Mouse (Mus musculus) 416B (cell line): ENCODE results near the gene Wnt2b.

Experiments used
- DNase-seq: peaks from one replicate; pipeline ENCODE4 v3.0.0; 2011; ENCODE audit warnings: low read depth

Gene Wnt2b

DNA sequence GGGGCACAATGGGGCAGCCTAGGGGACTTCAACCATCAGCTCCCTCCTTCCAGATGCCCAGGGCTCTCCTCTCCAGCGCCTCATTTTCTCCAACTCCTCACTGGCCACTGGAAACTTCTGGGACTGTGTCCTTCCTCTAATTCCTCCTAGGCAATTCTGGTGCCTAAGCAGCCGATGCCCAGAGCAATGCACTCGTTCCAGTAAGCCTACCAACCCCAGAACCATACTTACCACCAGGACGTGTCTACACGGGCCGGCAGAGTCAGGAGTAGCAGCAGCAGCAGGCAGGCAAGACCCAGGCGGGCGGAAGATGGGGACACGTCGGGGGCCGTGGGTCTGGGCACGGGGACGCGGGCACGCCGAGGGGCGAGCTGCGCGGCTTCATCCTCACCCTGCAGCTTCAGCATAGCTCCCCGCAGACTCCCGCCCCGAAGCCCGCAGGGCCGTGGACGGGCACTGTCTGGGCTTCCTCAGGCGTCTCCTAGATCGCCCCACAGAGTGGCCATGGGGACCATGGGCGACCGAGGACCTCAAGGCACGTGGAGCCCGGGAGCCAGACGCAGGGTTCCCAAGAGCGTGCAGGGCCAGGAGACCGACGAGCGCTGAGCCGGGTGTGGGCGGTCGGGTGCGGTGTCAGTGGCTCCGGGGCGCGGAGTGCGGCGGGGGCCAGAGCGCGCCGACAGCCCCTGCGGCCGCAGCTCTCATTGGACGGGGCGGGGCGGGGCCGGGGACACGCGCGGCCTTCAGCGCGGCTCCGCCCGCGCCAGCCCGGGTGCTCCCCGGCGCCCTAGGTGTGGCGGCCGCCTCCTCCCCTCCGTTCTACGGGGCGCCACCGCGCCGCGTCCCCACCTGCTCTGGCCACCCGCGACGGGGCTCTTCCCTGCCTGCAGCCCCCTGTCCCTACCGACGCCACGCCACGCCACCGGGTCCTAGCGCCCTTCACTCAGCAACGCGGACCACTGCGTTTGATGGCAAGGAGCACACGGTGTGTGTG lies at the start of gene Wnt2b:
Wnt2b (minus strand) TSS at position 856 of the 994 bp plus-strand sequence.
- DNase-seq, result no peak

DNA sequence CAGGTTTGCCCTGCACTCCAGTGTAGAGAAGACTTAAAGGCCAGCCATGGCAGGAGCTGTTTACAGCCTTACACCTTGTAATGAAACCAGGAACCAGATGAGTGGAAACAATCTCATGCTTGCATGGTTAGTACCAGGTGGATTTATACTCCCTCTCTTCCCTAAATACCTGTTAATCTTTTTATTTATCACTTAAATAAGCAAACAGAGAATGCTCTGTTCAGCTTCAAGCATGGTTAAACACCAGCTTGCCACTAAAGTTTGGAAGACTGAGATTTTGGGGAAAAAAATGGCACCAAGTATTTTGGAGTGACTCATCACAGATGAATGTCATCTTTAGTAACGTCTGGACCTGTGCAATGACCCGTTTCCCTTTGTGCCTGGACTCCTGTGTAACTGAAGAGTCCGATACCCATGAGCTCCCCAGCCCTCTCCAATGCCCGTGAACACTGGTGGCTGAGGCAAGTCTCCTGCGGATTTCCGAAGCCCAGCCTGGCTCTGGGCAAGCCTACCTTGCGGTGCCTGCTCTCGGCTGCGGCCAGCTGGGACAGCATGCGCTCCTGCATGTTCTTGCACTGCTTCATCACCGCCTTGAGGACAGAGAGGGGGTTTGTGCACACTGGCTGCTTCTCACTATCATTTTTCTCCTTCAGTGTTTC lies 49.1 kb upstream of the Wnt2b start:
- no peak for DNase-seq

DNA sequence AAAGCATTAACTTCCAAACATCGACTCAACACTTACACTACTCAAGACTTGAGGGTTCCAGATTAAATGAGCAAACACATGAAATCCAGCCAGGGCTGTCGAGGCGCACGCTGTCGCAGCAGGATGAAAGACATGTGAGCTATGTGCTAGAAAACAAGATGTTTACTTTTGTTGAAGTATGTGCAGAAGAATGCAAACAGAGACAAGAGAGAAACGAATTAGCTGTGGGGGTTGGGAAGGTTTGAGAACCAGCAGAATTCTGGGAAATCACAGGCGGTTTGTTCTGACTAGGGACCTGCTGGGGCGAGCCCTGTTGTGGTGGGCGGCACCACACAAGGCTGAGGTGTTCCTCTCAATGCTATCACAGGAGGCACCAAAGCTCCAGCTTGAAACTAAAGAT lies 46.3 kb upstream of the Wnt2b start:
- no peak for DNase-seq

DNA sequence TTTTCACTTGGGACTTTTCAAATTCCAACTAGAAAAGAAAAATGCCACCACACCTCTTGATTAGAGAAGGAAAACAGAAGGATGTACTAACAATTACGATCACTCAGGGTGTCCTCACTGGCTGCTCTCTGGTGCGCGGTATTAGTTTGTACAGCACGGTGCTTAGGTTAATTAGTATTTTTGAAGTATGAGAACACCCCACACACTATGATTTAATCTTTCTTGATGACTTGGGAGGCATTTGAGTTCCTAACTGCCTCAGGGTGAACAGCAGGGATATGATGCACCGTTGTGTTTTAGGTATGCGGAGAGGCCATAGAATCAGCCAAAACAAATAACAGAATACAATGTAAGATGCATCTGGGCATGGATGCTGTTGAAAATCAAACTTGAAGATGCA lies 44.4 kb upstream of the Wnt2b start:
- no peak for DNase-seq

DNA sequence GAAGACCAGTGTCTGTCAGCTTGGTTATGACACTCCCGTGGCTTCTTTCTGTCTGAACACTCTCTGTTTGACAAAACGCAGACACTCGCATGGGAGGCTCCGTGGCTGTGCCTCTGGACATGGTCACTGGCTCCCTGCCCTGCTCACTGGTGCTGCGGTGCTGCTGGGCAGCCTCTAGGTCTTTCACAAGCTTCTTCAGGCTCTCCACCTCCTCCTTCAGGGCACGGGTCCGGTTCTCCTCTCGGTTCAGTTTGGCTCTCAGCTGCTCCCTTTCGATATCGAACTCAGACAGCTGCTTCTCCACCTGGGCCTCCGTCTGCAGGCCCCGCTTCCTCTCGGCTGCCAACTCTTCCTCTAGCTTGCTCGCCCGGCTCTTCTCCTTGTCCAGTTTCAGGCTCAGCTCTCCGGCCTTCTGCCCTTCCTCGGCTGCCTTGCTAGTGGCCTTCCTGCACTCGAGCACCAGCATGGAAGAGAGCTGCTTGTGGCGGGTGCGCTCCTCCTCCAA lies 43.9 kb upstream of the Wnt2b start:
- DNase-seq, result no peak

DNA sequence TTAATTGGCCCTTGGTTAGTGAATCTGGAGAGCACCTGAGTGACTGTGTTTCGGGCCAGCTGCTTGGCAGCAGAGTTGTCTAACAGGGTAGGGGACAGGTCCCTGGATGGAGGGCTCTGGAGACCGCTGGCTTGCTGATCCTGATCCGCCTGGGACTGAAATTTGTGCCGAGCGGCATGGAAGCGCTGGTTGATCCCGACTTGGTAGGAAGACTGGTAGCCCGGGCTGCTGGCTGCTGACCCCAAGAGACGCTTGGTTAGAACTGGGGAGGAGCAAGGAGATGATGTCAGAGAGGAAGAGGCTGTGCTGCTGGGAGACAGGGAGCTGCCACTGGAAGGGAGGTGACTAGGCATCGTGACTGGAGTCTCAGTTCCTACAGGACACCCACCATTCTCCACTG lies 43.3 kb upstream of the Wnt2b start:
- DNase-seq, result no peak

DNA sequence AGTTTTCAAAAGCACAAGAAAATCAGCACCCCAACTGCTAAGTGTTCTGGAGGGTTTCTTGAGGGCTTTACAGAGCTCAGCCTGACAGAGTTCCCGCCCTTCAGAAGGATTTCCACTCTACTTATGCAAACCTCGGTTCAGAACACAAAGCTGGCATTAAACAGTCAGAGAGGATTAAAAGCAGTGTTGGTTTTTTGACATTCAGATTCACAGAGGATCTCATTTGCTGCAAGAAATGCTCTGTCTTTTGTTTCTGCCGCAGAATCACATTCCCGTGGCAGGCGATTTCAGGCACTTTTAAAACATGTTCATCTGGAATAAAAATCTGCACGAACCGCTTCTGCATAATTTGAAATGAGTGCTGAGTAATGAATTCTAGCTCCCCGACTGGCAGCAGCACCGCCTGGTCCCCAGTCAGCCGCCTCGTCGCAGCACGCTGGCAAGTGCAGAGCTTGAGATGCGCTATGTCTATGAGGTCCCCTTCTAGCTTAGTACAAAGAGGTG lies 42.3 kb upstream of the Wnt2b start:
- DNase-seq, result no peak

DNA sequence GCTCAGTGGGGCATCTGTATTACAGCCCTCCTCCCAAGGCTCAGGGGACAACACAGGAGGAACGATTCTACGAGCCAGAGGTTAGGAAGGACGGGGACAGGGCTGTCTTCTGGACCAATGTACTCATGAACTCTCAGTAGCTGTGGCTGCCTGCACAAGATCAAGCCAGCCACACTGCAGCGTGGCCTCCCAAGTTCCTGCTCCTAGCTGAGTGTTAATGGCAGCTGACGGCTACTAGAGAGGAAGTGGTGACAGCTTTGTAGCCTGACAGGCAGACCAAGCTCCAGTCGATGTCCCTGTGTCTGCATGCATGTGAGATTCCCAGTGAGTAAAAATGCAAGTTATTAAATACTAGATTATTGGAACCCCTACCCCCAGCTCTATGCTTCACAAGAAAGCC lies 39.7 kb upstream of the Wnt2b start:
- peak; percentile 69 for DNase-seq

DNA sequence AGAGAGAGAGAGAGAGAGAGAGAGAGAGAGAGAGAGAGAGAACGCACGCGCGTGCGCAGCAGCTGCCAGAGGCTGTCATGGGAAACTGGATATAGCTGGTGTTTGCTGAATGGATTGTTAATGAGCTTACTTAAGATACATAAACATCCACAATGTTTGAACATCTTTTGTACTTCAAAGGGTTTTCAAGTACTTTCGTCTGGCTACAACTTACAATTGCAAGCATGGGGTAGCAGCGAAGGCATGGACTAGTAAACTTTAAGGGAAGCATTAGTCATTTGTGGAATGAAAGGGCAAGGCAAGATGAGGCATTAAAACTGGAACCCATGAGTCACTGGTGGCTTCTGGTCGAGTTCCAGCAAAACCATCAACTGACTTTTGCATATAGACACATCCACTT lies 38.8 kb upstream of the Wnt2b start:
- DNase-seq, result peak; percentile 93

DNA sequence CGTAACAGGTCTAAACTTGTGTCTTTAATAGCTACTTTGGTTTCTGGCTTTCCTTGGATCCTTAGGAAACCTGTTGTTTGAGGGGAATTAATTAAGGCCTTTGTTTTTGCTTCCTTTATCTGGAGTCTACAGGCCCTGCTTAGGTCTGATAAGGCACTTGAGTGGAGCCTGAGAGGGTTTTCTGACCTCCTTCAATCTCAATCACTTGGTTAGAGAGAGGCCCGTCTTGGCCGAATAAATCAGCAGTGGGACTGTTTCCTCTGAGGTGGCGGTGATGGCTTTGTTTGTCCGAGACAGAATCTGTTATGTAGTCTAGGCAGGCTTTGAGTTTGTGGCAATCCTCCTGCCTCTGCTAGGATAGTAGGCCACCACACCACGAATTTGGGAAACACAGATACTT lies 35.8 kb upstream of the Wnt2b start:
- no peak for DNase-seq

DNA sequence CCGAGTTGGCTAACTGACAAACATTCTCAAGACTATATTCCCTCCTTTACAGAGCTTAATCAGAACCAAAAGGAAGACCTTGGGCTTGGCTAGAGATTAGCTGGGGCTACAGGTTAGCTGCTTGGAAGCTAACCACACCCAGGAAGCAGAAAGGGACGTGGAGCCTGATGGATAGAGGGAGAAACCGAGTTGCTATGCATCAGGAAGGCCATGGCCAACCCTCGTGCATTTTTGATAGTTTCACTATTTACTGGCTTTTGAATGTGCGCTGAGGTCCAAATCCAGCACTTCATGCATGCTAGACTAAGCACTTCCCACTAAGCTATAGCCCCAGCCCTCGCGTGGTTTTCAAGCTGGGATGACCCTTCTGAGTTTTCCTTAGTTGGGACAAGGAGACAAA lies 34.0 kb upstream of the Wnt2b start:
- DNase-seq, result no peak

DNA sequence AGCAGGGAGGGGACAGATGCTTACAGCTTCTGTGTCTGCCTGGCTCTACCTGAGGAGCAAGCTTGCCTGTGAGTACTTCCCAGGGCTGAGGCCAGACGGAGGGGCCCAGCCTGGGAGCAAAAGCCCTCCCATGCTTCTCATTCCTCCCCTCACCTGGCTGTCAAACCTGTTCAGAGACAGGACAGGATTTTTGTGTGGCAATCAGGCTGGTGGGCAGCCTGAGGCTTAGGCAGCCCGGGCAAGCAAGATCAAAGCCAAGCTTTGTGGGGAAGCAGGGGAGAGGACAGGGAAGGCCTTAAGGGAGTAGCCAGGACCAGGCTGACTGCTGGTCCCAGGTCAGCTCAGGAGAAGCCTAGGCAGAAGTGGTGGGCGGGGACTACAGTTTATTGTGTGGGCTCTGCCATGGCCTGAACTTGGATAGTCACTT lies 32.7 kb upstream of the Wnt2b start:
- DNase-seq, result no peak

DNA sequence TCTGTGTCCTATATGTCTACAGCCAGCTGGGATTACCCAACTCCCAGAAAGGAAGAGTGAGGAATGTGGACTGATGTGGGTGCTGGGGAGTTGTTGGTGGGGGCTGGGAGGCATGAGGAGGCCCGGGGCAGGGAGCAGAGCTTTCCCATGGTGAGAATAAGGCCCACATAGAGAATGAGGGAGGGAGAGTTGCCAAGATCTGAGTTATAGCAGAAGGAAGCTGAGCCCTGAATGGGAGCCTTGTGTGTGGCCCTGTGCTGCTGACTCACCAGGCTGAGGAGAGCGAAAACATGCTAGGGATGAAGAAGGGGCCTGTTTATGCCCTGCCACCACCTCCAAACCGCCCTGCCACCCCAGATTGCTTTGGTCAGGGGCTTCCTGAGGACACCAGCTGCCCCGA lies 32.1 kb upstream of the Wnt2b start:
- DNase-seq, result peak; percentile 27

DNA sequence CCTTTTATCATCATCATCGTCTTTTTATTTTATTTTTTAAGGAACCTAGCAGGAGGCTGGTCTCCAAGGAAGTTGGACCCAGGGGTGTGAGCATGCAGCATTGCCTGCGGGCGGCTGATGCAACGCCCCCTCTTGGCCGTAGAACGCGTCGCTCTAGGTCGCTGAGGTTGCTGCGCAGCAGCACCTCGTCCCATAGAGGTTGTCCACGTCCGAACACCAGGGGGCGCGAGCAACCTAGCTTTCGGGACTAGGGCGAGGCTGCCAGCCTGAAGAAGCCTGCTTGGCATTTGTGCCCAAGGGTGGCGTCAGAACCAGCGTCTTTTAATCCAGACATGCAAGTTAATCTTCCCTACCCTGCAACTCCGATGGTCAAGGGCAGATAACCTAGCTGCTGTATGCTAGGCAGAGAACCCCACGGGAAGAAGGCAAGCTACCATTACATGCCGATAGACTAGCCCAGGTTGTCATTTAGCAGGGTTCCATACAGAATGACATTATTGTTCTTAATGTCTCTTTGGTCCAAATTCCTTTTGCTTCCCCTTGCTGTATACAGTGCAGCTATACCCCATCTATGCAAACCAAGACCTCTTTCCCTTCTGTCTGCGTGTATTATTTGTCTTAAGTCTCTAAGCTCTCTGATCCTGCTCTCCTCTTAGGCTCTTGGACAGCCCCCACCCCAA lies 31.1 kb upstream of the Wnt2b start:
- peak; percentile 95 for DNase-seq

DNA sequence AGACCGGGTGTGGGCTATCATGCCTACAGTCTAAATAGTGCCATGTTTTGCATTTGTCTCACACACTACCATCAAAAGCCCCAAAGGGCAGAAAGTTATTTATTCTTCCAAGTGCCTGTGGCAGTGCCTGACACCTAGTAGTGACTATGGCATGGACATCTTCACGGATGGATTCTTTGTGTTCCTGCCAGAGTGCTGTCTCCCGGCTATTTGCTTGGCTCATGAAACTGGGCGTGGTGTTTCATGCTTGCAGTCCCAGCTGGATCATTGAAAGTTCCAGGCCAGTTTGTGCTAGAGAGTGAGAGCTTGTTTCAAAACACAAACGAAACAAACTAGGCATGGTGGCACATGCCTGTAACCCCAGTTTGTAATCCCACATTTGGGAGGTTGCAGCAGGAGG lies 30.0 kb upstream of the Wnt2b start:
- no peak for DNase-seq

DNA sequence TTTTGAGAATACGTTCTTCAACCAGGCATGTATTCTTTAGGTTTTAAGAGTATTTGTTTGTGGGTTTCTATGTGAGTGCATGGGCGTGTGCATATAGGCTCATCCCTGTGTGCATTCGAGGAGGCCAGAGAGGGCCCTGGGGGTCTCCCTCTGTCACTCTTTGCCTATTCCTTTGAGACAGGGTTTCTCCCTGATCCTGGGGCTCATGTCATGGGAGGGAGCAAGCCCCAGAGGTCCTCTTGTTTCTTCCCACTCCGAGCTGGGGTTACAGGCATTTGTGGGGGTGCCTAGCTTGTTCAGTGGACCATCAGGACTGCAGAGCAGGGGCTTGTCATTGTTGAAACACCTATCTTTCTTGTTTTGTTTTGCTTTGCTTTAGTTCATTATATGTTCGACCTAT lies 26.2 kb upstream of the Wnt2b start:
- no peak for DNase-seq

DNA sequence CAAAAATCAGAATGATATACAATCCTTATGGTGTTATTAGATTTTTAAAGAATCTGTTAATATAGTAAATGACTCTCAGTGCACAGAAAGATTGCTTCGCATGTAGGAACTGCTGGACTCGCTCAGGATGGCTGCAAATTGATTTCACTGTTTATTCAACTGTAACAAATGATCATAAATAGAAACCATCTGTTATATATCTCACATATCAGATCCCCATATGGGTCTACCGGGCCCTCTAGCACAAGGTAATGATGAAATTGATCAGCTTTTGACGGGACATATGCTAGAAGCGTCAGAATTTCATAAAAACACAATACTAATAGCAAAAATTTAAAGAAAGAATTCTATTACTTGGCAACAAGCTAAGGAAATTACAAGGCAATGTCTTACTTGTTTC lies 18.0 kb upstream of the Wnt2b start:
- no peak for DNase-seq

DNA sequence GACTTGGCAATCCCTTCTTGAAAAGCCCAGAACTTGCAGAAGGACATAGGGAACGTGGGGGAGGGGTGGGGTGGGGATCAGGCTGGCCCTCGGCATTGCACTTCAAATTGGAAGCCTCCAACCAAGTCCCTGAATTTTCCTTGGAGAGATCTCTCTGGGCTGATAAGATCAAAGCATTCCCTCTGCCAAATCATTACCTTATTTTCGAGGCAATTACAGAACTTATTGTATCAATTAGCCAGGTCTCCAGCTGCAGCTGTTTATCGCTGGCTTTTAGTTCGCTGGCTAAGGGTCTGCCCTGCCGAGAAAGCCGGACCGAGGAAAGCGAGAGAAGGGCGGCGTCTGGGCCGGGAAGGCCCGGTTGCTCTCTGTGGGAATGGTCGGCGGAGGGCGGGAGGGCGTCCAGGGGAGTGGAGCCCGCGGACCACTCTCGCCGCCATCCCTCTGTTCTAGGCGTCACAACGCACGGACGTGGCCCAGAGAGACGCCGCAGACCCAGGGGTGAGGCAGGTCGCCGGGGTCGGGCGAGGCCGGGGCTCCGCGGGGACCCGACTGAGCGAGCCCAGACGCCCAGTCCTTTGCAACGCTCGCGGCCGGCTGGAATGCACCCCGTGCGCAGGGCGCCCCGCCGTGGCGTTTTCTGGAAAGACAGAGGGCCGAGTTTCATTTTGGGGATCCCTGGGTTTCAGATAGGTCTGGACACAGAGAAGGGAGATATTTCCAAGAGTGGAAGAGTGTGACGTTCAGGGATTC lies 6.0 kb upstream of the Wnt2b start:
- peak; percentile 79 for DNase-seq

DNA sequence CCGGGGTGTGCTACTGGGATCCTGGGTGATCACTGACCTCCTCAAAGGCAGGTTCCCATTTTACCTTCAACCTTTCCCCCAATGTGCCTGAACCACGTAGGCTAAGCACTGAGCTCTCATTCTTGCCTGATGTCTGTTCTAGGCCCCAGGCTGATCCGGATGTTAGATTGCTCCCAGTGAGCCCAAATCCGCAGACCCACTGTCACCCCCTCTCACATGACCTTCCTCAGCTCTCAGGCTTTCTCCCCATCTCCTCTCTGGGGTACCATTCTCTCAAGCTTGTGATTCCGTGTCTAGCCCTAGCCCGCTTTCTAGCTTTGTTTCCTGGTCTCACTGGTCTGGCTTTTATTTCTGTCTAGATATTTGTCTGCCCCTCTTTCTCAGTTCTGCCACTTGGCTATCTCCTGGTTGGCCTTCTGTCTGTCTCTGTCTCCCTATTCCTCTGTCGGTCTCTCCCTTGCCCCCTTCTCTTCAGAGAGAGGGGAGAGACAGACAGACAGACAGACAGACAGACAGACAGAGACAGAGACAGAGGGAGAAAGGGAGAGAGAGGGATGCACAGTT lies 4.4 kb upstream of the Wnt2b start:
- DNase-seq, result no peak

DNA sequence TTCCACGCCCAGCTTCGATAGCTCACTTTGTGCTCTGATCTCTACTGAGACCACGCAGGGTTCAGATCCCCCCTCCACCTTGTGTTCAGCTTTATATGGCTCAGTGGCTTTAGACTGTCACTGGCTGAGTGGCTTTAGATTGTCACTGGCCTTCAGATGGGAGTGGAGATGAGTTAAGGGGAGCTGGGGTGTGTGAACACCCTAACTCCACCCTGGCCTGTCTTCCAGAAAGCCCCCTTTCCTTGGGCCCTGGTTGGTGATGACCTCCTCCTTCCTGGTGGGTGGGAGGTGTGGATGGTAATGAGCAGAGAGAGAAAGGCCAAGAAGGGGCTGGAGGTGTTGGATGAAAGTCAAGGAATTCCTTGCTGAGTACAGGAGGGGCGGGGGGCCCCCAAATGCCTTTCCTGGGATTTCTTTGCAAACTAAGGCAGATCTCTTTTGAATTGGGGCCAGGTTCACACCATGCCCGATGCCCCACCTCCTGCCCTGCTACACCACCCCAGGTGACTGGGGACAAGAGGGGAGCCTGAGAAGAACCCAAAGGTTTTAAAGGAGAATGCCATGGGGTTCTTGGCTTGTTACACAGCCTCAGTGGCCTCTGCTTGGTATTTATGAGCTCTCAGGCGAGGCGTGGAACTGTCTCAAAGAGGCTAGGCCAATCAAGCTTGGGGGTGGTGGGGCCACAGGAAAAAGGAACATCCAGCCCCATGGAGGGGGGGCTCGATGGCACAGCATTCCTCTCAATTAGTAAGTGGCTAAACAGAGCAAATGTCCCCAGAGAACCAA lies 3.5 kb upstream of the Wnt2b start:
- DNase-seq, result no peak
